Mouse (Mus musculus) limb, embryonic 14.5 days (tissue): ENCODE data around the gene Polr2j. TPM values are rescaled to one million over a fixed set of nuclear protein-coding genes. Genes with fewer than 3 reads are reported as not detected.
A peak's percentile ranks its signal among the peaks of the same experiment; 100 is the strongest.

Experiments
- ATAC-seq: fragments of 200-750 bp; cut with Nextera tagmentation; 2 replicates; pipeline ENCODE4 v1.8.0; 2017; ENCODE audit warnings: low read depth, moderate number of reproducible peaks, moderate TSS enrichment; ENCODE audit not compliant: low FRiP score
- DNase-seq: peaks from one replicate; pipeline ENCODE4 v3.0.0-alpha.2; 2015; ENCODE audit warnings: low spot score
- H3K27ac ChIP-seq: fragments of 300-500 bp; sonication (generic); replicated peaks from 2 replicates; pipeline ENCODE4 v1.5.1; 2014; ENCODE audit warnings: low read depth, mild to moderate bottlenecking, low read length, moderate library complexity, mixed read lengths
- H3K27me3 ChIP-seq: fragments of 300-500 bp; sonication (generic); 2 replicates; pipeline ENCODE4 v1.6.1; 2014; ENCODE audit warnings: low read length, mixed read lengths; ENCODE audit not compliant: control insufficient read depth, insufficient read depth
- H3K36me3 ChIP-seq: fragments of 300-500 bp; sonication (generic); 2 replicates; pipeline ENCODE4 v1.6.1; 2014; ENCODE audit warnings: mild to moderate bottlenecking, low read length, moderate library complexity, mixed read lengths; ENCODE audit not compliant: control insufficient read depth, insufficient read depth
- H3K4me1 ChIP-seq: fragments of 300-500 bp; sonication (generic); 2 replicates; pipeline ENCODE4 v1.6.1; 2014; ENCODE audit warnings: antibody characterized with exemption, low read length, mixed read lengths; ENCODE audit not compliant: control insufficient read depth, insufficient read depth
- H3K4me2 ChIP-seq: fragments of 300-500 bp; sonication (generic); replicated peaks from 2 replicates; pipeline ENCODE4 v1.6.1; 2014; ENCODE audit warnings: low read depth, mild to moderate bottlenecking, low read length, moderate library complexity; ENCODE audit not compliant: severe bottlenecking
- H3K4me3 ChIP-seq: fragments of 300-500 bp; sonication (generic); replicated peaks from 2 replicates; pipeline ENCODE4 v1.5.1; 2014; ENCODE audit warnings: low read length
- H3K9ac ChIP-seq: fragments of 300-500 bp; sonication (generic); 2 replicates; pipeline ENCODE4 v1.6.1; 2014; ENCODE audit warnings: mild to moderate bottlenecking, low read depth, low read length, moderate library complexity; ENCODE audit not compliant: severe bottlenecking
- H3K9me3 ChIP-seq: fragments of 300-500 bp; sonication (generic); 2 replicates; pipeline ENCODE4 v1.6.1; 2016; ENCODE audit warnings: low read length; ENCODE audit not compliant: control insufficient read depth
- POLR2A ChIP-seq: fragments of 200-500 bp; IDR thresholded peaks from 2 replicates; pipeline ENCODE4 v1.8.0; 2012; ENCODE audit warnings: inconsistent platforms, mild to moderate bottlenecking, moderate library complexity, borderline replicate concordance; ENCODE audit not compliant: insufficient read depth, insufficient read length; ENCODE audit errors: extremely low read depth
- WGBS: fragments of 180-500 bp; shearing (Covaris S2); extraction: QIAGEN DNeasy Blood & Tissue Kit; methylation state at CpG from one replicate; pipeline ENCODE4 v1.1.7; 2014; 5-methylcytosine and 5-hydroxymethylcytosine counted together
- polyA plus RNA-seq, 2 experiments: library from polyadenylated mRNA; depleted of rRNA in 1 of 2; stranded (reverse) in 1 of 2; unstranded in 1 of 2; fragments of >200 nt; fragmentation: Nextera tagmentation in 1 of 2; extraction: Ambion mirVana in 1 of 2; gene quantifications; 2 replicates each; pipeline versions ENCODE4 v1.2.1 to v1.2.3; 2012 to 2014

Polr2j gene
- polyA plus RNA-seq, 2 experiments, result 148 to 251 TPM

- Histone ChIP-seq H3K4me1 (peaks cover 13% of the 10 kb centered on the region), H3K36me3 (peaks cover 42% of the 10 kb centered on the region), H3K27ac (0 out of 2 replicates have a peak overlapping the region, but pooled peaks have one; percentile 2), H3K9ac (peak overlapping the region; percentile 71), H3K4me3 (peak overlapping the region; percentile 64), H3K4me2 (peak overlapping the region; percentile 77), H3K27me3 (no peaks in the 10 kb centered on the region), H3K9me3 (no peaks in the 10 kb centered on the region)
- WGBS, result 4% methylated on average over 20 of the region's 20 CpGs
- DNase-seq (no peak), ATAC-seq (peak; percentile 9)
- TF ChIP-seq POLR2A, result no peak
These were observed 20.0 kb downstream of the Polr2j start for GRCm38 (mm10) chr5:136136292-136136990.

GRCm38 (mm10) chr5:136137658-136138274 lies 21.3 kb downstream of the Polr2j start:
- no peak for TF ChIP-seq POLR2A
- no peaks in the 10 kb centered on the region for H3K27me3 ChIP-seq
- H3K4me3 ChIP-seq, result no peak overlapping the region
- no peak overlapping the region for H3K27ac ChIP-seq
- H3K4me2 ChIP-seq, result no peak overlapping the region
- no peaks in the 10 kb centered on the region for H3K9me3 ChIP-seq
- peaks cover 40% of the 10 kb centered on the region for H3K36me3 ChIP-seq
- WGBS, result 74% methylated on average over 13 of the region's 13 CpGs
- H3K9ac ChIP-seq, result no peak overlapping the region
- peaks cover 13% of the 10 kb centered on the region for H3K4me1 ChIP-seq
- DNase-seq, result no peak
- ATAC-seq, result no peak

- WGBS, result 94% methylated on average over 11 of the region's 13 CpGs
- no peaks in the 10 kb centered on the region for H3K9me3 ChIP-seq
- peaks cover 38% of the 10 kb centered on the region for H3K36me3 ChIP-seq
- TF ChIP-seq POLR2A, result no peak
- H3K9ac ChIP-seq, result no peak overlapping the region
- no peak overlapping the region for H3K4me3 ChIP-seq
- H3K27ac ChIP-seq, result no peak overlapping the region
- peaks cover 13% of the 10 kb centered on the region for H3K4me1 ChIP-seq
- no peak for ATAC-seq
- no peak overlapping the region for H3K4me2 ChIP-seq
- H3K27me3 ChIP-seq, result no peaks in the 10 kb centered on the region
- no peak for DNase-seq
These were observed 23.0 kb downstream of the Polr2j start for GRCm38 (mm10) chr5:136139393-136139792.

GRCm38 (mm10) chr5:136140057-136140482 lies 23.6 kb downstream of the Polr2j start:
- ATAC-seq (no peak), DNase-seq (no peak)
- Histone ChIP-seq H3K9me3 (no peaks in the 10 kb centered on the region), H3K36me3 (peaks cover 38% of the 10 kb centered on the region), H3K4me1 (peaks cover 9% of the 10 kb centered on the region), H3K9ac (no peak overlapping the region), H3K4me2 (no peak overlapping the region), H3K4me3 (no peak overlapping the region), H3K27me3 (no peaks in the 10 kb centered on the region), H3K27ac (no peak overlapping the region)
- 93% methylated on average over 10 of the region's 10 CpGs for WGBS
- TF ChIP-seq POLR2A, result no peak

GRCm38 (mm10) chr5:136142746-136143145 lies 26.3 kb downstream of the Polr2j start:
- no peak overlapping the region for H3K4me2 ChIP-seq
- H3K27ac ChIP-seq, result no peak overlapping the region
- no peak overlapping the region for H3K4me3 ChIP-seq
- H3K9ac ChIP-seq, result no peak overlapping the region
- TF ChIP-seq POLR2A, result no peak
- ATAC-seq, result no peak
- no peaks in the 10 kb centered on the region for H3K4me1 ChIP-seq
- no peaks in the 10 kb centered on the region for H3K27me3 ChIP-seq
- H3K36me3 ChIP-seq, result peaks cover 38% of the 10 kb centered on the region
- 87% methylated on average over 5 of the region's 5 CpGs for WGBS
- DNase-seq, result no peak
- H3K9me3 ChIP-seq, result no peaks in the 10 kb centered on the region
